ENCODE assay signal across 24 mouse cellular contexts in the genomic region with DNA sequence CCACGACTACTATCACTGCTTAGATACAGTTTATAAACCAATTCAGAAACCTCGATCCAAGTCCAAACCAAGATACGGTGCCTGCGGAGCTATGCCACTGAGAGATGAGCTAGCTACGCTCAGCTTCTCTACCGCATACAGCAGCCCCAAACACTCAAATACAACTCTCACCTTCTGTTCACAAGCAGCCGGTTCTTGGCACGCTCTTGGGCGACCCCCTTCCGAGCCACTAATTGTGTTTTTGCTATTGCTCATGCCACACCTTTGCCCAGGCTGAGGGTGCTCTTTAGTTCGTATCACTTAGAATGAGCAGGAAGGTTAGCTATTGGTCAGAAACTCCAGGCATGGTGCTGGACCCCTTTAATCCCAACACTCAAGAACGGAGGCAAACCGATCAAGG.
"Had no signal": no experiment of that assay in that cellular context is flagged by ENCODE, and none has a peak within 500 bp of the region (broad histone marks: within the 10 kb centered on the region; RNA-seq: fewer than 3 reads in every experiment).

No protein-coding gene starts in this region.

- H3K4me2 ChIP-seq: kidney, embryonic 15.5 days; limb, embryonic 13.5 days; liver, embryonic 12.5 days; liver, embryonic 15.5 days; lung, embryonic 15.5 days; midbrain, embryonic 13.5 days; neural tube, embryonic 13.5 days; stomach, embryonic 15.5 days had no signal

- H3K27me3 ChIP-seq: kidney, embryonic 15.5 days; limb, embryonic 13.5 days; liver, embryonic 15.5 days; lung, embryonic 15.5 days; midbrain, embryonic 13.5 days; neural tube, embryonic 13.5 days; stomach, embryonic 15.5 days had no signal

- ATAC-seq: liver, embryonic 12.5 days; midbrain, embryonic 13.5 days; midbrain, embryonic 16.5 days had no signal

- H3K4me1 ChIP-seq: kidney, embryonic 15.5 days; liver, embryonic 12.5 days; liver, embryonic 15.5 days; lung, embryonic 15.5 days; megakaryocyte, embryonic 14.5 days; stomach, embryonic 15.5 days had no signal

- DNase-seq: kidney, postnatal 10 days; kidney, postnatal 36 days; layer of hippocampus, postnatal 36 days; liver; lung, adult 18-20 months; lung, postnatal 10 days; lung, postnatal 36 days; retina, postnatal 1 day; right cerebral cortex, postnatal 25 days; spleen, adult 18-20 months; thymus, postnatal 25 days had no signal

- H3K9ac ChIP-seq: kidney, embryonic 15.5 days; limb, embryonic 13.5 days; liver, embryonic 12.5 days; liver, embryonic 15.5 days; lung, embryonic 15.5 days; midbrain, embryonic 13.5 days; neural tube, embryonic 13.5 days; stomach, embryonic 15.5 days had no signal

- H3K27ac ChIP-seq: kidney, embryonic 15.5 days; limb, embryonic 10.5 days; liver, embryonic 12.5 days; liver, embryonic 15.5 days; lung, embryonic 15.5 days; midbrain, embryonic 10.5 days; midbrain, embryonic 13.5 days; neural tube, embryonic 13.5 days; stomach, embryonic 15.5 days had no signal

- H3K4me3 ChIP-seq: kidney, embryonic 15.5 days; limb, embryonic 10.5 days; limb, embryonic 13.5 days; liver, embryonic 12.5 days; liver, embryonic 15.5 days; lung, embryonic 15.5 days; megakaryocyte, embryonic 14.5 days; midbrain, embryonic 10.5 days; midbrain, embryonic 13.5 days; myocyte; neural tube, embryonic 13.5 days; stomach, embryonic 15.5 days had no signal

- H3K36me3 ChIP-seq: kidney, embryonic 15.5 days; limb, embryonic 10.5 days; limb, embryonic 13.5 days; liver, embryonic 12.5 days; liver, embryonic 15.5 days; lung, embryonic 15.5 days; midbrain, embryonic 10.5 days; midbrain, embryonic 13.5 days; neural tube, embryonic 13.5 days; stomach, embryonic 15.5 days had no signal

- H3K9me3 ChIP-seq: kidney, embryonic 15.5 days; limb, embryonic 10.5 days; limb, embryonic 13.5 days; liver, embryonic 12.5 days; liver, embryonic 15.5 days; lung, embryonic 15.5 days; midbrain, embryonic 10.5 days; midbrain, embryonic 13.5 days; neural tube, embryonic 13.5 days; stomach, embryonic 15.5 days had no signal
